ENCODE assay signal across 26 mouse cellular contexts in genomic region chr5:77070987-77071386, GRCm38 (mm10). TPM values are rescaled to one million over a fixed set of nuclear protein-coding genes. Genes with fewer than 3 reads are reported as not detected.
A peak's percentile ranks its signal among the peaks of the same experiment; 100 is the strongest.
DNase-seq lines count a peak whose midpoint lies in the region; ATAC-seq and TF ChIP-seq lines count a peak whose summit lies in the region.
"Had no signal": no experiment of that assay in that cellular context is flagged by ENCODE, and none has a peak within 500 bp of the region (broad histone marks: within the 10 kb centered on the region; RNA-seq: fewer than 3 reads in every experiment).

No protein-coding gene starts in this region.

- no peaks in the 10 kb centered on the region for H3K4me1 ChIP-seq in kidney, adult 2 months (ENCODE audit: control insufficient read depth, insufficient read depth, low read length)
- H3K4me1 ChIP-seq in midbrain, postnatal 0 days (ENCODE audit: insufficient read depth, low read length), result no peaks in the 10 kb centered on the region
- no peaks in the 10 kb centered on the region for H3K4me1 ChIP-seq in midbrain, embryonic 11.5 days (ENCODE audit: control insufficient read depth, insufficient read depth, low read length)
- H3K4me1 ChIP-seq: limb, embryonic 10.5 days; megakaryocyte, embryonic 14.5 days; midbrain, embryonic 15.5 days; neural tube, embryonic 15.5 days had no signal

- 77% methylated on average over 2 of the region's 2 CpGs for WGBS in kidney, adult 2 months
- WGBS in midbrain, postnatal 0 days, result 84% methylated on average over 2 of the region's 2 CpGs
- WGBS in midbrain, embryonic 11.5 days, result 94% methylated on average over 2 of the region's 2 CpGs

- no peak for DNase-seq in kidney, adult 2 months
- DNase-seq in kidney, adult 11 months, result no peak
- DNase-seq in midbrain, postnatal 0 days (ENCODE audit: low spot score), result no peak
- DNase-seq in midbrain, embryonic 11.5 days (ENCODE audit: low spot score, missing footprints), result no peak
- no peak for DNase-seq in Patski (ENCODE audit: low read depth, low spot score)
- no peak for DNase-seq in heart, postnatal 4 days
- no peak for DNase-seq in spleen, adult 18-20 months
- DNase-seq: adrenal gland, postnatal 14 days; cerebellum, adult 11 months; gastrocnemius, postnatal 25 days; heart, postnatal 14 days; kidney, adult 18-20 months; kidney, postnatal 14 days; lung, postnatal 10 days; thymus, adult 2 months had no signal

- ATAC-seq in midbrain, postnatal 0 days (ENCODE audit: low FRiP score), result no peak
- ATAC-seq in midbrain, embryonic 11.5 days (ENCODE audit: low FRiP score), result no peak
- no peak for ATAC-seq in Patski
- ATAC-seq: forebrain, embryonic 15.5 days; midbrain, embryonic 15.5 days had no signal

- H3K36me3 ChIP-seq in kidney, adult 2 months (ENCODE audit: control insufficient read depth, insufficient read depth, low read length), result no peaks in the 10 kb centered on the region
- no peaks in the 10 kb centered on the region for H3K36me3 ChIP-seq in midbrain, postnatal 0 days (ENCODE audit: insufficient read depth, low read length)
- no peaks in the 10 kb centered on the region for H3K36me3 ChIP-seq in midbrain, embryonic 11.5 days (ENCODE audit: control insufficient read depth, insufficient read depth, low read length)
- H3K36me3 ChIP-seq: embryonic facial prominence, embryonic 13.5 days; forebrain, embryonic 15.5 days; heart, embryonic 12.5 days; limb, embryonic 10.5 days; midbrain, embryonic 15.5 days; neural tube, embryonic 15.5 days had no signal

- H3K4me3 ChIP-seq in kidney, adult 2 months (ENCODE audit: insufficient read depth, low read depth, low read length), result no peak overlapping the region
- H3K4me3 ChIP-seq in midbrain, postnatal 0 days (ENCODE audit: low read depth, low read length), result no peak overlapping the region
- no peak overlapping the region for H3K4me3 ChIP-seq in midbrain, embryonic 11.5 days (ENCODE audit: low read depth, low read length)
- H3K4me3 ChIP-seq: embryonic facial prominence, embryonic 13.5 days; forebrain, embryonic 15.5 days; heart, embryonic 12.5 days; limb, embryonic 10.5 days; megakaryocyte, embryonic 14.5 days; midbrain, embryonic 15.5 days; neural tube, embryonic 15.5 days had no signal

- H3K4me2 ChIP-seq in midbrain, postnatal 0 days (ENCODE audit: low read depth, low read length, poor library complexity, severe bottlenecking), result no peak overlapping the region
- H3K4me2 ChIP-seq in midbrain, embryonic 11.5 days, result no peak overlapping the region
- H3K4me2 ChIP-seq: embryonic facial prominence, embryonic 13.5 days; forebrain, embryonic 15.5 days; heart, embryonic 12.5 days; hindbrain, embryonic 14.5 days; midbrain, embryonic 15.5 days; neural tube, embryonic 15.5 days had no signal

- CTCF ChIA-PET in Patski (lab: Charles Lee), result interaction anchor here (3.7 kb wide), 1 partner anchor 100 kb away, joined by 10 read pairs; no protein-coding TSS in a partner anchor

- H3K27me3 ChIP-seq in kidney, adult 2 months (replicated peaks; ENCODE audit: control insufficient read depth, insufficient read depth, low read length), result no peaks in the 10 kb centered on the region
- H3K27me3 ChIP-seq in midbrain, postnatal 0 days (ENCODE audit: insufficient read depth, low read length), result no peaks in the 10 kb centered on the region
- H3K27me3 ChIP-seq in midbrain, embryonic 11.5 days (ENCODE audit: control insufficient read depth, insufficient read depth, low read length), result no peaks in the 10 kb centered on the region
- peaks cover 9% of the 10 kb centered on the region for H3K27me3 ChIP-seq in Patski
- H3K27me3 ChIP-seq: embryonic facial prominence, embryonic 13.5 days; forebrain, embryonic 15.5 days; heart, embryonic 12.5 days; midbrain, embryonic 15.5 days; neural tube, embryonic 15.5 days had no signal

- POLR2A ChIA-PET in Patski (lab: Charles Lee), result no interaction called here

- no peak for TF ChIP-seq POLR2A in kidney, adult 2 months (IDR thresholded peaks at IDR 0.05; ENCODE audit: low read depth, low read length)

- no peak overlapping the region for H3K27ac ChIP-seq in kidney, adult 2 months (ENCODE audit: insufficient read depth, low read depth, low read length)
- H3K27ac ChIP-seq in midbrain, postnatal 0 days (ENCODE audit: low read depth, low read length), result no peak overlapping the region
- no peak overlapping the region for H3K27ac ChIP-seq in midbrain, embryonic 11.5 days (ENCODE audit: low read depth, low read length)
- H3K27ac ChIP-seq: embryonic facial prominence, embryonic 13.5 days; forebrain, embryonic 15.5 days; hindbrain, embryonic 14.5 days; limb, embryonic 10.5 days; midbrain, embryonic 15.5 days; neural tube, embryonic 15.5 days had no signal

- in situ Hi-C loops in Patski (cut with MboI; ENCODE audit: low pct_unique_long_range_greater_than_20kb), result no loop called here

- H3K9me3 ChIP-seq in midbrain, postnatal 0 days (ENCODE audit: low read length), result no peaks in the 10 kb centered on the region
- H3K9me3 ChIP-seq in midbrain, embryonic 11.5 days (ENCODE audit: control insufficient read depth, low read length), result no peaks in the 10 kb centered on the region
- H3K9me3 ChIP-seq: embryonic facial prominence, embryonic 13.5 days; forebrain, embryonic 15.5 days; limb, embryonic 10.5 days; midbrain, embryonic 15.5 days; neural tube, embryonic 15.5 days had no signal

- no peak overlapping the region for H3K9ac ChIP-seq in midbrain, postnatal 0 days (replicated peaks; ENCODE audit: low read length, poor library complexity, severe bottlenecking)
- no peak overlapping the region for H3K9ac ChIP-seq in midbrain, embryonic 11.5 days (ENCODE audit: low read length)
- H3K9ac ChIP-seq: embryonic facial prominence, embryonic 13.5 days; forebrain, embryonic 15.5 days; heart, embryonic 12.5 days; hindbrain, embryonic 14.5 days; midbrain, embryonic 15.5 days; neural tube, embryonic 15.5 days had no signal

- TF ChIP-seq CTCF in kidney, adult 2 months (conservative IDR thresholded peaks at IDR 0.05; ENCODE audit: insufficient read depth, insufficient read length, low read depth, low read length), result 0 out of 2 replicates have a peak, but pooled peaks have one; percentile 9
- peak; percentile 11; the same call in 1 of the 2 replicates for TF ChIP-seq CTCF in midbrain, postnatal 0 days (IDR thresholded peaks at IDR 0.05)
- TF ChIP-seq CTCF in Patski (IDR thresholded peaks at IDR 0.05), result peak; percentile 28

RNA-seq across cellular contexts. Expression of gene Hopx, which starts 43.9 kb away (rescaled TPM):
- polyA plus RNA-seq in kidney, adult 2 months (2012; rRNA removed), result 14.2 and 18.4 TPM in 2 replicates
- total RNA-seq in midbrain, postnatal 0 days (2014; rRNA removed), result 9.1 and 20.8 TPM in 2 replicates
- polyA plus RNA-seq in midbrain, postnatal 0 days (2015; fragmentation: Nextera tagmentation; extraction: Ambion mirVana), result 1.4 and 1.8 TPM in 2 replicates
- 0.37 TPM in 1 of 2 replicates, not detected in the other for polyA plus RNA-seq in midbrain, embryonic 11.5 days (2014; fragmentation: Nextera tagmentation; extraction: Ambion mirVana)
- not detected for polyA plus RNA-seq in Patski (2021)
- 100 to 1,000 TPM; 432 to 451 TPM for total RNA-seq in heart, postnatal 4 days (2021)
- polyA plus RNA-seq: limb, embryonic 10.5 days had no signal

RNA-seq across cellular contexts. Expression of gene Thegl, which starts 55.2 kb away (rescaled TPM):
- not detected in 2 replicates for polyA plus RNA-seq in kidney, adult 2 months (2012; rRNA removed)
- 0.38 TPM in 1 of 2 replicates, not detected in the other for total RNA-seq in midbrain, postnatal 0 days (2014; rRNA removed)
- 0.52 and 1.0 TPM in 2 replicates for polyA plus RNA-seq in midbrain, postnatal 0 days (2015; fragmentation: Nextera tagmentation; extraction: Ambion mirVana)
- polyA plus RNA-seq in midbrain, embryonic 11.5 days (2014; fragmentation: Nextera tagmentation; extraction: Ambion mirVana), result not detected in 2 replicates
- not detected for polyA plus RNA-seq in Patski (2021)
- not detected for total RNA-seq in heart, postnatal 4 days (2021)
- total RNA-seq: adrenal gland, postnatal 14 days; gastrocnemius, postnatal 25 days; heart, postnatal 14 days; liver, adult 2 months had no signal
- polyA plus RNA-seq: heart, embryonic 12.5 days; limb, embryonic 10.5 days; liver, adult 2 months; spleen, adult 2 months; thymus, adult 2 months; urinary bladder, adult 2 months had no signal
